Mouse (Mus musculus): ENCODE measurements around the gene Gsg1l2.

Gene Gsg1l2

GRCm38 (mm10) chr11:67774379-67774778 lies at the start of gene Gsg1l2:
Gene Gsg1l2, plus strand, starts transcription at chr11:67774608.
- DNase-seq (ENCODE audit: low spot score) = no peak

DNA sequence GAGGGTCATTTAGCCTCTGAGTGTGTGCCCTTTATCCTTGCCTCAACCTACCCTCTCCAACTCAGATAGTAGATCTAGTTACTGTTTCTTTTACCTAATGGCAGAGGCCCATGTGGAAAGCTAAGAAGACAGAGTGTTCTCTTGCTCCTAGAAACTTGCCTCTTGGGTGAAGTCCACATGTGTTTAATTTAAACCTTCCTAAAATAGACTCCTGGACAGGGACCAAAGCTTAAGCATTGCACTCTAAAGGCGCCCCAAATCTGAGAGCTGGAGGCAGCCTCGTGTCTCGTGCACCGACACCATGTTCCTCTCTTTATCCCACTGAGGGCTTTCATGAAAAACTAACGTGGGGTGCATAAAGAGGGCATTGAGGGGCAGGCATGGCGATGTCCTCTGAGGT lies 47.3 kb upstream of the Gsg1l2 start:
- DNase-seq (ENCODE audit: low spot score) = no peak

DNA sequence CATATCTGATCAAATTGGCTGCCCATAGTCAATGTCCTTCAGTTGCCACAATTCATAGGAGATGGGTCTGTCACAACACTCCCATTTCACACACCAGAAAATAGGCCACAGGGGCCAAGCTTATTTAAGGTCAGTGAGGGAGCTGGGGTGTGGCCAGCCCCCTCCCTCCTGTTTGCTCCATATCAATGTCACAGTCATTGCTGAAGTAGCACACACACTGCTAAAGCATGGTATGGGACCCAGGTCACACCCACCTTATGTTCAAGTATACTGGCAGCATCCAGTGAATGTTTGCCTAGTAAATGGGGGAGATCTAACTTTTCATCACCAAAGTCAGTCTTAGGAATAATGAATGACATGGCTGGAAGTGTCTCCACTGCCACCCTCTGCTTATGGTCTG lies 45.7 kb upstream of the Gsg1l2 start:
- DNase-seq (ENCODE audit: low spot score) = no peak

- DNase-seq (ENCODE audit: low spot score) = no peak
These were observed 43.4 kb upstream of the Gsg1l2 start for GRCm38 (mm10) chr11:67731056-67731455.

DNA sequence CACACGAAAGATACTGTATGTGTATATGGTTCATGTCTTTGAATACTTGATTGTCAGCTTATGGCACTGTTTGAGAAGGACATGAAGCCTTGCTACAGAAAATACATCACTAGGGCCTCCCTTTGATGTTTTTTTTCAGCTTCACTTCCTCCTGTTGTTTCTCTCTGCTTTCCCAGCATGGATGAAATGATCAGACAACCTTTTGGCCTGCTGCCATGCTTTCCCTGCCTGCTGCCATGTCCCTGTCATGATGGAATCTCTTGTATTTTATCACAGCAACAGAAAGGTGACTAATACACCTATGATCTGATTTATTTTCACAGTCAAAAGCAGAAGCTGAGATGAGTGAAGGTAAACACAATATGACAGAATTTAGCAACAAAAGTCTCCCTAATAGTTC lies 40.7 kb upstream of the Gsg1l2 start:
- no peak for DNase-seq (ENCODE audit: low spot score)

DNA sequence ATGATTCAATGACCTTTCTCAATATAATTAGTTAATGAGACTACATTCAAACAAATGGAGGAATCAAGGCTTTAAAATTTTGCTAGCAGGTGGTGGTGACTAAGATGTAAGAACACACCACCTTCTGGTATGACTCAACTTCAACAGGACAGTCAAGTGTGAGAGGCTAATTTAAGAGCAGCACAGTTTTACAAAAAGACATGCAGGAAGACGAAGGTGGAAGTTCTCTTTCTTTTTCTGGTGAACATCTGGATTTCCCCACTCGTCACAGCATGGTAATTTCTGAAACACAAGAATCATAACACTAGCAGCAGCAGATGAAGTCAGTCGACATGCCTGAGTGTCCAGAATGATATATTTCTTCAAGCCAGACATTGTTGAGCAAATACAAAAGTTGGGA lies 39.8 kb upstream of the Gsg1l2 start:
- no peak for DNase-seq (ENCODE audit: low spot score)

GRCm38 (mm10) chr11:67738345-67738744 lies 36.1 kb upstream of the Gsg1l2 start:
- no peak for DNase-seq (ENCODE audit: low spot score)

DNA sequence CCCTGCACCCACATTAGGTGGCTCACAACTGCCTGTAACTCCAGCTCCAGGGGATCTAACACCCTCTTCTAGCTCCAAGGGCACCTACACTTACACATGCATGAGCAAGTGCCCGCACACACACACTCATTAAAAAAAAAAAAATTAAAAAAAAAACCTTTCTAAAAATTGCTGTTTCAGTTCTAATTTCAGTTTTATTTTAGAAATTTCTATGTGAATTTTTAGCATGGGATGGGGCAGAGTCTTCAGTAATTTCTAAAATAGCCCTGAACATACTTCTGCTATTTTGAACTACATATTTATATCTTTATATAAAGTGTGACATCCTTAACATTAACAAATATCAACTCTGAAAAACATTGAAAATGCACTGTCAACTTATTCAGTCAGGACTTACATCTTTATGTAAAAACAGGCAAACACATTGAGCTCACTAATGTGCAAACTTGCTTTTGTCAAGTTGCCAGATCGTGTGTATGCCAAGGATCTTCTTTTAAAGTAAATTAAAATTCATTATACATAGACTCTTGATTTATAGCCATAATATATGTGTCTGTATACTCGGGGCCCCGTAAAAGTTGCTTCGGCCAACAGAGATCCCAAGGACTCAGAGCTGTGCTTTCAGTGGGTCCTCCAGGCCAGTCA lies 35.4 kb upstream of the Gsg1l2 start:
- DNase-seq (ENCODE audit: low spot score) = no peak

DNA sequence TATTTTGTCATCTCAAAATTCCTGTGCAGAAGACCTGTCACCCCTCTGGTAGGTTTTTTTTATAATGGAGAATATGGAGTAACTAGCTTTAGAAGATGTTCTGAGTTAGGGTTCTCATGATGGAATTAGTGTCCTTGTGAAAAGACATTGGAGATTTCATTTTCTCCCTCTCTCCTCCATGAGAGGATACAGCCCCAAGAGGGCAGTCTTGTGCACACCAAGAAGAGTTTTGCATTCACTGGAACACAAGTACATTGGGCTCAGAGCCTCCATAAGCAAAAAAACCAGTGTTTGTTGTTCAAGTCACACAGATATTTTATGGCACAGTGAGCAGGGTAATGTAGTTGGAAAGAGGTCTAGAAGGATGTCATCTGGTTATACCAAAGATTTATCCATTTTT lies 32.8 kb upstream of the Gsg1l2 start:
- no peak for DNase-seq (ENCODE audit: low spot score)

DNA sequence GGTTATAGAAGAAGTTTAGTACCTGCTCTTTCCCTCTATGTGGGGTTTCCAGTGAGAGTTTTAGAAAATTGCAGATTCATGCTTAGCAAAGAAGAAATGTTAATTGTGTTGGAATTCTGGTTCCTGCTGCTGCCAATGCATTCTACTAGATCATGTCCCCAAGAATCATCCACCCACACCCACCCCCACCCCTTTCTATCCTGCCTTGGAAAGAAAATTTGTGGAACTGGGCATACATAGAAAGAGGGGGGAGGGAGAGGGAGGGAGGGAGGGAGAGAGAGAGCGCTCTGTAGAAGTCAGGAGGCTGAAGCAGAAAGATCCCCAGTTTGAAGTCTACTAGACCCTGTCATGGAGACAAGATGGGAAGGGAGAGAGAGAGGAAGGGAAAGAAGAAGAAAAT lies 18.1 kb upstream of the Gsg1l2 start:
- DNase-seq (ENCODE audit: low spot score) = no peak

DNA sequence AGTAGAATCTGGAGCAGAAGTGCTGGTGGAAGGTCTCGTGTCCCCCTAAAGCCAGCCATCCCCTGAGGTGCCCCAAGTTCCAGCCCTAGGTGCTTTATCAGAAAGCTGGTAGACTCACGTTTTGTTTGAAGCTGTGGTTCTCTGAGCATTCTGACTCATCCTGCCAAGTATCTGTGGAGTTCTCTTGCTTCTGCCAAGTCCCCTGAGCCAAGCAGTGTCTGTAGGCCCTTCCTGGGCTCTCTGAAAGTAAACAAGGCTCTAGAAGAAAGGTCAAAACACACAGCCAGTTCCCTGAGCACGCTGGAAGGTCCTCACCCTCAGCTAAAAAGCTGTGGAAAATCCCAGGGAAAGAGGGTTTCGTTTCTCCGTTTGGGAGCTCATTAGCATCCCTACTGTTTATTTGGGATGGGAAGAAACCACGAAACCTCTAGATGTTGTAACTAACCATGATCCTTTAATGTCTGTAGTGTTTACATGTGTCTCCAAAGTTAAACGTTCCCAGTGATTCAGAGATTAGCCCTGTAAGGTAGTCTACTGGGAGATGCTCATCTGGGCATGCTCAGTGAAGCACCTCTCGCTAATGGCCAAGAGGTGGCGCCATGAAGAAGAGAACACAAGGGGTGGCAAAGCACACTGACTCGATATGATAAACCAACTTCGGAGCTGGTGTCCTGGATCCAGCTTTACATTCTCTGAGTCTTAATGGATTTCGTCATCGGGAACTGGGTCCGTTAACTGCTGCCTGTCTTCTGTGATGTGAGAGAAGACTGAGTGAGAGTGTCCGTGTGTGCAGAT lies 16.8 kb upstream of the Gsg1l2 start:
- no peak for DNase-seq (ENCODE audit: low spot score)

- no peak for DNase-seq (ENCODE audit: low spot score)
These were observed 3.4 kb upstream of the Gsg1l2 start, which contains the start of gene Glp2r for GRCm38 (mm10) chr11:67771053-67771452. Gene Glp2r, minus strand, starts transcription at chr11:67771153.

- no peak for DNase-seq (ENCODE audit: low spot score)
These were observed 2.7 kb upstream of the Gsg1l2 start for GRCm38 (mm10) chr11:67771691-67772090.

DNA sequence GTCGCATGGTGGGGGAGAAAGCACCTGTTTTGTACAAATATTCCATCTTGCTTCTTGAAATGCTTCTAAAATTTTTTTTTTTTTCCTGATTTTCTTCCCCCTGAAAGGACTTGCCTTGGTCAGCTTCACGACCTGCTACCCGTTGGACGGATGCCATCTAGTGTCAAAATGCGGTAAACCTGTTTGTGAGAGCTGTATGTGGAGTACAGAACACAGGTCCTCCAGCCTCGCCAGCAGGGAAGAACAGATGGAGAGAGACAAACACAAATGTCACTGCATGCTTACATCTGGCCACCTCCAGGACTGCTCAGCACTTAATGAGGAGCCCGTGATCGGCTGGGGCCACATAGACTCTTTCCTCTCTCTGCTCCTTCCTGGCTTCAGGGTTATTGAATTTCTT lies 1.8 kb upstream of the Gsg1l2 start:
- DNase-seq (ENCODE audit: low spot score) = peak; percentile 7

DNA sequence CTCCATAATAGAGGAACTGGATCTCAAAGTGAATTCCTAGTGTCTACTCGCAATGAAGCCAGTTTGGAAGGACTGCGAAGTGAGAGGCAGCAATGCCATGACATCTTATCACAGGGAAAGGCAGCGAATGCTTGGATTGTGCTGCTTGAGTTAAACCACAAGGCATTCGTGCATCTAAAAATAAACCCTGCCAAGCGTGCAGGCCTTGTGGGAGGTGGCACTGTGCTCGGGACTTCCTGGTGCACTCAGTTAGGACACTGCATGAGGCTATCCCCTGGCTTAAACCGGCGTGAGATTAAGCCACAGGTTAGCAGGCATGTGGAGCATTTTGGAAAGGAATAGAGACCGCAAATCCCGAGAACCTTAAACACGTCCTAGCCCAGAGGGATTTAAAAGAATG lies 15.8 kb downstream of the Gsg1l2 start:
- DNase-seq (ENCODE audit: low spot score) = no peak

DNA sequence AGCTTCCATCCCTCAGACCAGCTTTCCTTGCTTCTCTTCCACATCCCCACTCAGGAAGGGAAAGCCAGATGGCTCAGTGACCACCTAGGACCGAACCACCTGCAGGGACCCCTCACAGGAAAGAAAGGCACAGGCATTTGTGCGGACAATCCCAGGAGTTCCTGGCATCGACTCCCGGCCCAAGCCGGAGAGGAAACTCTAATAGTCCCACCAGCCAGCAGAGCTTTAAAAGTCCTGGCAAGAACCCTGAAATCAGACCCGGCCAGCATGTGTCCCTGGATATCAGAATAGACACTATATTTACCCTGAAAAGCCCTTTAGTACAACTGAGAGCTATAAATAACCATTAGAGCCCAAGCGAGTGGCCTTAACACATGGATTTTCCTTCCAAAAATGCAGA lies 23.5 kb downstream of the Gsg1l2 start, which contains the start of gene Dhrs7c:
TSS of gene Dhrs7c (plus strand) at position 257 of the 400 bp plus-strand sequence.
- DNase-seq (ENCODE audit: low spot score) = no peak

DNA sequence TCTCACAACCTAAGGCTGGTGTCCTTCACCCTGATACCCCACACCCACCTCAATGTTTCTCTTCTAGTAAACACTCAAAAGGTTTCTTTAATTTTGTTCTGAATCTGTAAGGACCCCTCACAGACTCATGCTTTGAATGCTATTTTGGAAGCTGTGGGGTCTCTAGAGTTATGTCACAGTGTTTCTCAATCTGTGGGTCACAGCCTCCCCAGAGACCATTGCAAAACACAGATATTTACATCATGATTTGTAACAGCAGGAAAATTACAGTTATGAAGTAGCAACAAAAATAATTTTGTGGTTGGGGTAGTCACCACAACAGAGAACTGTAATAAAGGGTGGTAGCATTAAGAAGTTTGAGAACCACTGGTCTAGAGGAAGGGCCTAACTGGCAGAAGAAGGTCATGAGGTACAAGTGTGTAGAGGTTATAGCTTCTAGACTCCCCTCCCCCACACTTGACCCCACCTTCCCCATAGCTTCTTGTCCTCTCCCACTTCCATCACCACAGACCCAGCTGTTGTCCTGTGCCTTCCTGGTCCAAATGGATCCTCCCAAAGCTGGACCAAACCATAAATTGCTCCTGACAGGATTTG lies 25.8 kb downstream of the Gsg1l2 start:
- no peak for DNase-seq (ENCODE audit: low spot score)

- no peak for DNase-seq (ENCODE audit: low spot score)
These were observed 26.8 kb downstream of the Gsg1l2 start for GRCm38 (mm10) chr11:67801169-67801568.

GRCm38 (mm10) chr11:67805538-67805937 lies 31.1 kb downstream of the Gsg1l2 start:
- DNase-seq (ENCODE audit: low spot score) = no peak

DNA sequence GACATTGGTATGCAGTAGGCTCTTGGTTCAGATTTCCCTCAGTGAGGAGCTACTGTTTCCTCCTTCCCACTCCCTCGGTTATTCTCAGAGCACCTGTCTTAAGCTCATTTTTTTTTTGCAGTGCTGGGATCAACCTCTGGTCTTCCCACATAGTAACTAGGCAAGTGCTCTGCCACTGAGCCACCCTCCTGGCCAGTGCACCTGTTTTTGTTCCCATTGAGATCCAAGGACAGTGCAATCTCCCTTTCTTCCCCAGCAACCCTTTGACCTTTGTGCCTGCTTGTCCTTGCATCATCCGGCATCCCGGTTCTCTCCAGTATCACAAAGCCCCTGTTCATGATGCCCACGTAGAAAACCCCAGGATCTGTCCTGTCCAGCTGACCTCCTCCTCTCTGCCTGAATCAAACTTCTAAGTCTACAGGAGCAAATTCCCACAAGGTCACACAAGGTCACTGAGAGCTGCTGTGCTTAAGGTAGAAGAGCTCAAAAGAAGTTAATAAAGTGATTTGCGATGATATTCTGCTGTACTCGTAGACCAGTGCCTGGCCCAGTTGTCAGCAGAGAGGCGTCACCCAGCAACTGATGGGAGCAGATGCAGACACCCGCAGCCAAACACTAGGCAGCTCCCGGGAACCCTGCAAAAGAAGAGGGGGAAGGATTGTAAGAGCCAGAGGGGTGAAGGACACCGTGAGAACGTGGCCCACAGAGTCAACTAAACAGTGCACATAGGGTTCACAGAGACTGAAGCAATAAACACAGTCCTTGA lies 32.6 kb downstream of the Gsg1l2 start:
- DNase-seq (ENCODE audit: low spot score) = no peak

- no peak for DNase-seq (ENCODE audit: low spot score)
These were observed 33.6 kb downstream of the Gsg1l2 start for GRCm38 (mm10) chr11:67808051-67808450.

- DNase-seq (ENCODE audit: low spot score) = no peak
These were observed 37.1 kb downstream of the Gsg1l2 start for GRCm38 (mm10) chr11:67811535-67811934.
